Mouse (Mus musculus): ENCODE data around the gene Slc39a13. TPM values are rescaled to one million over a fixed set of nuclear protein-coding genes. Genes with fewer than 3 reads are reported as not detected.

Gene Slc39a13
- polyA plus RNA-seq, 1 experiment from 2014 or later: 22.0 TPM

DNA sequence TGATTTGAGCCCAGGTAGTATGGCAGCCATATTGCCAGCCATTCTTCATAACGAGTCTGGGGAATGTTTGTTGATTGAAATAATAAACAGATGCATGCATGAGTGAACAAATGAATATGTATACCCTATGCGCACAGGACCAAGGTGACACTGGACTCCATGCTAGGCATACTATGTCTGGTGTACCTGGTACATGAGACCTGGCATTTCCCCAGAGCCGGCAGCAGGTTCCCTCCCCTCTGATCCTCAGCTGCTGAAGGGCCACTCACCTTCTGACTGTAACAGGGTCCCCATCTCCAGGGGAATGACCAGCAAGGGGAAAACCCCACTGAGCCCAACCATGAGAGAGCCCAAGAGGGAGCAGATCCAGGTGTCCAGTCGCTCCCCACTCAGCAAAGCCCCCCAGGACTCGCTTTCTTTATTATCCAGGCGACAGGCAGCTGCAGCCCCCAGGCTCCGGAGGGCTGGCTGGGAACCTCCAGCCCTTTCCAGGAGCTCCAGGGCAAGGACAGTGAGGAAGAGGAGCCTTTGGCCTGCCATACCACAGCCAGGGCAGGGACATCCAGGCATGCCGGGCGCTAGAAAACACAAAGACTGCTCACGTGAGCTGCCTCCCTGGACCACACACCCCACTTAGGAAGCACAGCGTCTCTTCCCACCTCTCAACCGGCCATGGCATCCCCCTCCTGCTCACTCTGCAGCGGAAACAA lies 1.9 kb downstream of the Slc39a13 start:
- Histone ChIP-seq H3K4me1 (ENCODE audit: control insufficient read depth, insufficient read depth, low read length) (no peaks in the 10 kb centered on the region), H3K36me3 (replicated peaks; ENCODE audit: control insufficient read depth, insufficient read depth, low read depth, low read length) (peaks cover 2% of the 10 kb centered on the region), H3K27me3 (ENCODE audit: control insufficient read depth, insufficient read depth, low read length) (no peaks in the 10 kb centered on the region), H3K4me3 (ENCODE audit: low read depth, low read length) (no peak overlapping the region), H3K9ac (replicated peaks; ENCODE audit: low read length) (no peak overlapping the region), H3K9me3 (replicated peaks; ENCODE audit: control insufficient read depth, low read length) (no peaks in the 10 kb centered on the region), H3K4me2 (ENCODE audit: low read depth, low read length) (no peak overlapping the region; the same call in 1 of the 2 replicates), H3K27ac (replicated peaks; ENCODE audit: low read depth, low read length) (no peak overlapping the region)
- WGBS: 54% methylated on average over 13 of the region's 13 CpGs
- DNase-seq (ENCODE audit: low spot score) (no peak), ATAC-seq (replicated peaks; ENCODE audit: insufficient number of reproducible peaks, low FRiP score, low TSS enrichment, low read depth) (no peak)

DNA sequence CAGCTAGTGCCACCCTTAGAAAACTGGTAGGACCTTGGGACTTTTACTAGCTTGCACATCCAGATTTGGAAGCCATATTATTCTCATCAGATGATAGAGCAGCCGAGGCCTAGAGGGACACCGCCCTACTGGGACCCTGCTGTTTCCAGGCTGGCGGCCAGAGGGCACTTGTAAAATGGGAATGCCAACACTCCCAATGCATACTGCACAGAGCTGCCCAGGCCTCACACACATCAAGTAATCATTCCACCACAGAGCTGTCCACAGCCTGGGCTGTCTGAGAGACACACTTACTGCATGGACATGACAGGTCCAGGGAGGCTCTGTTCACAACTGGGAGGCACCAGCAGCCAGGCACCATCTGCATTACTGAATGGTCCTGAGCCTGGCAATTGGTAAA lies 3.8 kb downstream of the Slc39a13 start:
- Histone ChIP-seq H3K9me3 (replicated peaks; ENCODE audit: control insufficient read depth, low read length) (no peaks in the 10 kb centered on the region), H3K4me2 (ENCODE audit: low read depth, low read length) (no peak overlapping the region), H3K36me3 (replicated peaks; ENCODE audit: control insufficient read depth, insufficient read depth, low read depth, low read length) (peaks cover 3% of the 10 kb centered on the region), H3K27me3 (ENCODE audit: control insufficient read depth, insufficient read depth, low read length) (no peaks in the 10 kb centered on the region), H3K4me3 (ENCODE audit: low read depth, low read length) (no peak overlapping the region), H3K4me1 (ENCODE audit: control insufficient read depth, insufficient read depth, low read length) (no peaks in the 10 kb centered on the region), H3K27ac (replicated peaks; ENCODE audit: low read depth, low read length) (no peak overlapping the region), H3K9ac (replicated peaks; ENCODE audit: low read length) (no peak overlapping the region)
- ATAC-seq (replicated peaks; ENCODE audit: insufficient number of reproducible peaks, low FRiP score, low TSS enrichment, low read depth): no peak
- no peak for DNase-seq (ENCODE audit: low spot score)
- WGBS: 84% methylated on average over 3 of the region's 3 CpGs

DNA sequence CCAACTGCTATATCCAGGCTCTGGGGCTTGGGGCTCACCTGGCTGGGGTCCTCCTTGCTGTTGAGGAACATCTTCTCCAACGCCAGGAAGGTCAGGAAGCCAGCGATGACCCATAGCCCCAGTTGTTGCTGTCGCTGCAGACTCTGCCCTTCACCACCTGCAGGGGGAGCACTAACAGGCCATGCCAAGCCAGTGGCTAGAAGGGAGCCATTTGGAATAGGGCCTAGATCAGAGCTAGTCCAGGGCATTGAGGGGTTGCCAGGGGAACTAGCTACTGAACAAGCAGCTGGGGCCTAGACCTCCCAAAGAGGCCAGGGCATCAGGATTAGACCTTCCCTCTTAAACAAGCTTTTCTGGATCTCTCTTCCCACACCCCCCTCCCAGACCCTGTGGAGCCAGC lies 4.7 kb downstream of the Slc39a13 start:
- DNase-seq (ENCODE audit: low spot score): peak; percentile 48
- Histone ChIP-seq H3K27me3 (ENCODE audit: control insufficient read depth, insufficient read depth, low read length) (no peaks in the 10 kb centered on the region), H3K4me1 (ENCODE audit: control insufficient read depth, insufficient read depth, low read length) (no peaks in the 10 kb centered on the region), H3K9ac (replicated peaks; ENCODE audit: low read length) (no peak overlapping the region), H3K9me3 (replicated peaks; ENCODE audit: control insufficient read depth, low read length) (no peaks in the 10 kb centered on the region), H3K4me3 (ENCODE audit: low read depth, low read length) (no peak overlapping the region), H3K36me3 (replicated peaks; ENCODE audit: control insufficient read depth, insufficient read depth, low read depth, low read length) (peaks cover 3% of the 10 kb centered on the region), H3K4me2 (ENCODE audit: low read depth, low read length) (no peak overlapping the region), H3K27ac (replicated peaks; ENCODE audit: low read depth, low read length) (no peak overlapping the region)
- no peak for ATAC-seq (replicated peaks; ENCODE audit: insufficient number of reproducible peaks, low FRiP score, low TSS enrichment, low read depth)
- 38% methylated on average over 3 of the region's 3 CpGs for WGBS

DNA sequence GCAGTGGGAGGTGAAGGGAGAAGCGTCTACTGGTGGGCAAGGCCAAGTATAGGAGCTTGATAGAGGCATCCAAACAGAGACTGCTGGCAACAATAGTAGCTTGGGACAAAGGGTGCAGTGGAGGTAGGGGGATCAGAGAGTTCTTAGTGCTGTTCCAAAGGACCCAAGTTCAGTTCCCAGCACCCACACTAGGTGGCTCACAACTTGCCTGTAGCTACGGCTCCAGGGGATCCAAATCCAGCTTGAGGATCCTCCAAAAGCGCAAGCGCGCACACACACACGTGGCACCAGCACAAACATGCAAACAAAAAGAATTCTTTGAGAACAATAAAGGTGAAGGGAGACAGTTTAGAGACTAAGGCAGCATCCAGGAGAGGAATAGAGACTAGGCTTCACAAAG lies 6.0 kb downstream of the Slc39a13 start:
- Histone ChIP-seq H3K4me2 (ENCODE audit: low read depth, low read length) (no peak overlapping the region), H3K9me3 (replicated peaks; ENCODE audit: control insufficient read depth, low read length) (no peaks in the 10 kb centered on the region), H3K36me3 (replicated peaks; ENCODE audit: control insufficient read depth, insufficient read depth, low read depth, low read length) (peaks cover 3% of the 10 kb centered on the region), H3K27ac (replicated peaks; ENCODE audit: low read depth, low read length) (no peak overlapping the region), H3K4me3 (ENCODE audit: low read depth, low read length) (no peak overlapping the region), H3K4me1 (ENCODE audit: control insufficient read depth, insufficient read depth, low read length) (no peaks in the 10 kb centered on the region), H3K9ac (replicated peaks; ENCODE audit: low read length) (no peak overlapping the region), H3K27me3 (ENCODE audit: control insufficient read depth, insufficient read depth, low read length) (no peaks in the 10 kb centered on the region)
- DNase-seq (ENCODE audit: low spot score) (no peak), ATAC-seq (replicated peaks; ENCODE audit: insufficient number of reproducible peaks, low FRiP score, low TSS enrichment, low read depth) (no peak)
- 91% methylated on average over 6 of the region's 6 CpGs for WGBS

DNA sequence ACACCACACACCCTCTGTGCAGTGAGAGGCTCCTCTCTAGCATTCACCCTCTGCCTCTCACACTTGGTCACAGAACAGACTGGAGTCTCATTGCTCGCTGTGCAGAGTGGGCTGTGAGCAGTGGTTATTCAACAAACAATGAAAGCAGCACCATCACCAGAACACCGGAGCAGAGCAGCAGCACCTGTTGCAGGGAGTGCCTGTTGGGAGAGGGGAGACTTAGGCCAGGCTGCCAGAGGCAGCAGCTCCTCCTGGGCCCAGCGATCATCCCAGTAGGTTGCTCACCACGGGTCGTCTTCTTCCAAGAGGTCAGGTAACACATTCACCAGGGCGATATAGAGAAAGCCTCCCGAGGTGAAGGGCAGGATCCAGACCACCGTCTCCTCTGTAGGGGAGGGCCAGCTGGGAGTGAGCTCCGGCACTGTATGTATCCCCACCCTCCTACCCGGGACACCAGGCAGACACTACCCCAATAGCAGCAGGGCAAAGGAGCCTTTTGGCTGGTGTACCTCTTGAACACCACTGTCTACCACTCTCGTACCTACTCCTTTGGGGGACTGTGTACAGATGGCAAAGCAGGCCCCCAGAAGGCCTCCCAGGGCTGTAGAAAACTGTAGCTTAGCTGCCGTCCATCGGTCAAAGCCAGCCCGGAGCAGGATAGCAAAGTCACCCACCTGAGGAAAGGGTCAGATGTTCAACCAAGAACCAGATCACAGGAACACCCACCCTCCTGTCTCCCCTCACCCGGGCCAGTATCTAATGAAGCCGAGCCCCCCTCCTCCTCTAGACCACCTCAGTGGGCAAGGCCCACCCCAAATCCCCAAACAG lies 7.2 kb downstream of the Slc39a13 start:
- no peaks in the 10 kb centered on the region for H3K4me1 ChIP-seq (ENCODE audit: control insufficient read depth, insufficient read depth, low read length)
- no peaks in the 10 kb centered on the region for H3K27me3 ChIP-seq (ENCODE audit: control insufficient read depth, insufficient read depth, low read length)
- H3K4me2 ChIP-seq (ENCODE audit: low read depth, low read length): no peak overlapping the region
- 89% methylated on average over 16 of the region's 16 CpGs for WGBS
- H3K36me3 ChIP-seq (replicated peaks; ENCODE audit: control insufficient read depth, insufficient read depth, low read depth, low read length): peaks cover 5% of the 10 kb centered on the region
- no peak overlapping the region for H3K9ac ChIP-seq (replicated peaks; ENCODE audit: low read length)
- no peaks in the 10 kb centered on the region for H3K9me3 ChIP-seq (replicated peaks; ENCODE audit: control insufficient read depth, low read length)
- no peak overlapping the region for H3K4me3 ChIP-seq (ENCODE audit: low read depth, low read length)
- no peak for DNase-seq (ENCODE audit: low spot score)
- ATAC-seq (replicated peaks; ENCODE audit: insufficient number of reproducible peaks, low FRiP score, low TSS enrichment, low read depth): no peak
- H3K27ac ChIP-seq (replicated peaks; ENCODE audit: low read depth, low read length): no peak overlapping the region

DNA sequence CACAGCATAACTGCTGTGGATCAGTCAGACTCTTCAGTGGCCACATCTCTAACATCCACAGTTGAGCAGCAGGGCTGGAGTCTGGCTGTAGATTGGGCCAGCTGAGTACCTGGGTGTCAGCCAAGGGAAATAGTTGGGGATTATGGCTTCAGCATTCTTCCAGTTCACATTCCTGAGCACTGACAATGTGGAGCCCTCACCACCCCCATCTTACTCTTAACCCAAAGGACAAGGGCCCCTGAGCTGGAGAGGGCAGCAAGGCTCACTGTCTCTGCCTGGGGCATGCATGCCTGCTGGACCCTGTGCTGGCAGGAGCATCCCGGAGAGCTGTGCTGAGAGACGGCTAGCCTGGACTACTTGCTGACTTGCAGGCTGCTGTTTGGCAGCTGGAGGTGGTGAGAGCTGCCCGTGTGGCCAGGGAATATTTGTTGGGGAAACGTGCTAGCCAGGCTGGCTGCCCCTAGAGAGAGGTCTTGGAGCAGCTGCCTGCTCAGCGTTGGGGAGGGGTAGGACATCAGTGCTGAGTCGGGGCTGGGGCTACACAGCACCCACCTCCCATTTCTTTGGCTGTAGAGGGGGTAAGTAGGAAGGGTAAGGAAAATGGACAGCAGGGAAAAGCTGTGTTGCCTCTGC lies 8.3 kb downstream of the Slc39a13 start:
- H3K27me3 ChIP-seq (ENCODE audit: control insufficient read depth, insufficient read depth, low read length): no peaks in the 10 kb centered on the region
- H3K36me3 ChIP-seq (replicated peaks; ENCODE audit: control insufficient read depth, insufficient read depth, low read depth, low read length): peaks cover 11% of the 10 kb centered on the region
- H3K9ac ChIP-seq (replicated peaks; ENCODE audit: low read length): no peak overlapping the region
- WGBS: 83% methylated on average over 6 of the region's 6 CpGs
- H3K4me3 ChIP-seq (ENCODE audit: low read depth, low read length): no peak overlapping the region
- H3K9me3 ChIP-seq (replicated peaks; ENCODE audit: control insufficient read depth, low read length): no peaks in the 10 kb centered on the region
- H3K4me2 ChIP-seq (ENCODE audit: low read depth, low read length): no peak overlapping the region
- H3K4me1 ChIP-seq (ENCODE audit: control insufficient read depth, insufficient read depth, low read length): no peaks in the 10 kb centered on the region
- DNase-seq (ENCODE audit: low spot score) (no peak), ATAC-seq (replicated peaks; ENCODE audit: insufficient number of reproducible peaks, low FRiP score, low TSS enrichment, low read depth) (no peak)
- H3K27ac ChIP-seq (replicated peaks; ENCODE audit: low read depth, low read length): no peak overlapping the region

DNA sequence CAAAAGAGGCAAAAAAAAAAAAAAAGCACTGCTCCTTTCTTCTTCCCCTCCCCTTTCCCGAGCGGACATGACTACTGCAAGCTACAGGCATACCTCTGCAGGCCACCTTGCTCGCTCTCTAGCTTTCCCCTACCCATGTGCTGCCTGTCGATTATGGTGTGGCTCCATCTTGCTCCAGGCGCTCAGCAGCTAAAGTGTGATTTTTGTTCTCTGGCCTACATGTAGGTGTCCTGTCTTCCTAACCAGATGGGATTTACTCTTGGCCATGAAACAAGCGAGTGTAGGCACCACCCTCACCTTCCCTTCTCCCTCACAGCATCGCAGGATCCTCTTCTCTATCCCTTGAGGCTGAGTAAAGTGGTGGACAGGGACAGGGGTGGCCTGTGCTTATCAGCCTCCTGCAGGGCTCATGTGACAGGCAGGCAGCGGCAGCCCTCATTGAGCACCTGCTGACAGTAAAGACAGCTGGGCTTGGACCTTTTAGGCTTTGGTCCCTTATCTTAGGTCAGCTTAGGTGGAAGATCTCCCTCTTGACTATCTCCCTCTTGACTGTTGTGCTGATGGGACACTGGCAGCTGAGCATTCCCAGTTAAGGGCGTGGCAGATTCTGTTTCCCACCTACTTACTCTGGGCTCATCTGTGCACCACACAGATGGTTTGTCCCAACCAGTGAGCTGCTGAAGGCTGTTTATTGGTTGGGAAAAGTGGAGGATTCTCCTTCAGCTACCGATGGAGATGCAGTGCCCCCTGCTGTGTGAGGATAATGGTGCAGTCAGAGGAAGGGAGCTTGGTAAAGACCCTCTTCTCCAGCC lies 9.5 kb downstream of the Slc39a13 start:
- no peaks in the 10 kb centered on the region for H3K27me3 ChIP-seq (ENCODE audit: control insufficient read depth, insufficient read depth, low read length)
- peaks cover 11% of the 10 kb centered on the region for H3K36me3 ChIP-seq (replicated peaks; ENCODE audit: control insufficient read depth, insufficient read depth, low read depth, low read length)
- no peaks in the 10 kb centered on the region for H3K9me3 ChIP-seq (replicated peaks; ENCODE audit: control insufficient read depth, low read length)
- no peaks in the 10 kb centered on the region for H3K4me1 ChIP-seq (ENCODE audit: control insufficient read depth, insufficient read depth, low read length)
- H3K27ac ChIP-seq (replicated peaks; ENCODE audit: low read depth, low read length): no peak overlapping the region
- H3K9ac ChIP-seq (replicated peaks; ENCODE audit: low read length): no peak overlapping the region
- peak; percentile 71 for DNase-seq (ENCODE audit: low spot score)
- no peak overlapping the region for H3K4me2 ChIP-seq (ENCODE audit: low read depth, low read length)
- H3K4me3 ChIP-seq (ENCODE audit: low read depth, low read length): no peak overlapping the region
- no peak for ATAC-seq (replicated peaks; ENCODE audit: insufficient number of reproducible peaks, low FRiP score, low TSS enrichment, low read depth)
- 78% methylated on average over 10 of the region's 10 CpGs for WGBS
